Mouse (Mus musculus): ENCODE results near the gene Gm13306.
"Not testable (repeated sequence)": the region's sequence is repeated elsewhere in the genome, so short reads cannot be mapped to it uniquely, and the experiment has no call there.

Gm13306 gene

DNA sequence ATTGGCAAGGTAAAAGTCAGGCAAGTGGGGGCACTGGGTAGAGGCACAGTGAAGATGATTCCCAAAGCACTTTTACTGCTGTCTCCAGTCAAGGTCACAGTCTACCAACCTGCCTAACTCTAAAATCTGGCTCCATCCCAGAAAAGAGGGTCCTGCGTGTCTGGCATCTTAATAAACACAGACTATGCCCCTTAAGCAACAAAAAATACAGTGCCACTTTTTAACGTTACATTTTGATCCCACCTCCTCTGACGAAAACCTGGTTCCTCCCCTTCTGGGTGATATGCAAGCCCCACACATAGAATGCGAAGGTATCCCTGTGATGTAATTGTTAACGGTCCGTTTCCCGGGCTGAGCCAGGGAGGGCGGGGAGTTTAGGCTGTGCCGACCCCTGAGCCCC, at the start of gene Gm13306:
Gm13306 (plus strand) TSS at position 301 of the 400 bp plus-strand sequence.
- DNase-seq (ENCODE audit: low spot score) = not testable (repeated sequence)

GRCm38 (mm10) chr4:42114517-42114916, 38.7 kb upstream of the Gm13306 start, which contains the start of gene Gm13304:
Gene Gm13304 (plus strand): TSS chr4:42114817.
- DNase-seq (ENCODE audit: low spot score) = not testable (repeated sequence)

DNA sequence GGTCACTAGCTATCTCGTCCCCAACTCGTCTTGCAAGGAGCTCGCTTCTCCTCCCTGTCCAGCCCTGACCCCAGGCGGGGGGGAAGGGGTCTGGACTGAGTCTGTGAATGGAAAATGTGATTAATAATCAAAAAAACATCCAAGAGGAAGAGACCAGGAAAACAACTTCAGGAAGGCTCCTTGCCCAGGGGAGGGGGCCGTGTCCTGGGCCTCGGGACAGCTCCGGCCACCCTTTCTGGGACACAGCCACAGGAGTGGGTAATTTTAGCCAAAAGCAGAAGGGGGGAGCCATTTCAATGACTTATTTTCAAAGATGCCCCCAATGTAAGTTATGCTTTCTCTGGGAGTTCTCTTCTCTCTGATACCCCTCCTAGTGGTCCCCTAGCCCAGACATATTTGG, 15.3 kb downstream of the Gm13306 start, which contains the start of gene Gm13305:
Gm13305 (minus strand) TSS at position 101 of the 400 bp plus-strand sequence.
- DNase-seq (ENCODE audit: low spot score) = not testable (repeated sequence)

- not testable (repeated sequence) for DNase-seq (ENCODE audit: low spot score)
Observed at GRCm38 (mm10) chr4:42178243-42178642, 25.0 kb downstream of the Gm13306 start.

- DNase-seq (ENCODE audit: low spot score) = not testable (repeated sequence)
Observed at GRCm38 (mm10) chr4:42183234-42184197, 30.3 kb downstream of the Gm13306 start.

GRCm38 (mm10) chr4:42184324-42184979, 31.2 kb downstream of the Gm13306 start:
- not testable (repeated sequence) for DNase-seq (ENCODE audit: low spot score)

GRCm38 (mm10) chr4:42184980-42185372, 31.7 kb downstream of the Gm13306 start:
- DNase-seq (ENCODE audit: low spot score) = not testable (repeated sequence)

All from ovary, postnatal 10 days (tissue).